Mouse (Mus musculus) yolk sac, embryonic 10.5 days (tissue): ENCODE measurements around the gene 4933402D24Rik.

Source experiments
- DNase-seq: peaks from one replicate; pipeline ENCODE4 v3.0.0-alpha.2; 2017; ENCODE audit warnings: low spot score

4933402D24Rik gene

DNA sequence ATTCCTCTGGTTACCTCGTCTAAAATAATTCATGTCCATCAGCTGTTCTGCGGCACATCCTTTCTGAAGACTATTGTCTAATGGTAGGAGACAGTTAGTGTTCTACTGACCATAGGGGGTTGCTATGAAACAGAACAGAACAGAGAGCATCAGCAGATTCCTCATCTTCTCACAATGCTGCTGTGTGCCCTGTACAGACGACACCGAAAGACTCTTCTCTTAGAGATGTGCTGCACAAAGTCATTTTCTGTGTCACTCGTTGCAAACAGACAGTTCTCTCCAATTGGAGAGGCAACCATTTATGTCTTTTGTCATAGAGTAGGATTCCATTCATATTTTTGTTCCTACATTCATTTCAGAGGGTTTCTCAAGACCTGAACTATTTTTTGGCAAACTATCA, at the start of gene 4933402D24Rik:
Gene 4933402D24Rik, minus strand, starts transcription at position 101 of the 400 bp plus-strand sequence.
- no peak for DNase-seq

GRCm38 (mm10) chr1:63808584-63808983, 39.5 kb upstream of the 4933402D24Rik start:
- no peak for DNase-seq

DNA sequence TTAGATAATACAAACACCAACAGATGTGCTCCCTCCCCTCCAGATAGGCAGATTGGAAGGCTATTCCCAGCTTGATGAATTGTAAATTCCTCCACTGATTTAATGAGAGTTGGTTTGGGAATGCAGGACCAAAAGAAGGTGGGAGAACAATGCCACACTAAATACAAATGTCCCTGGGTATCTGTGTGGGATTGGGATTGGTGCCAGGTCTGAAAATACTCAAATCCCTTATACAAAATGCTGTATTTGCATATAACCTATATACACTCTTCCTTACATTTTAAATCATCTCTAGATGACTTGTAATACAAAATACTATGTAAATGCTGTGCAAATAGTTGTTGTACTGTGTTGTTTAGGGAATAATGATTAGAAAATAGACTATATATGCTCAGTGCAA, 36.0 kb upstream of the 4933402D24Rik start:
- no peak for DNase-seq

GRCm38 (mm10) chr1:63794326-63794725, 25.3 kb upstream of the 4933402D24Rik start:
- DNase-seq: no peak

DNA sequence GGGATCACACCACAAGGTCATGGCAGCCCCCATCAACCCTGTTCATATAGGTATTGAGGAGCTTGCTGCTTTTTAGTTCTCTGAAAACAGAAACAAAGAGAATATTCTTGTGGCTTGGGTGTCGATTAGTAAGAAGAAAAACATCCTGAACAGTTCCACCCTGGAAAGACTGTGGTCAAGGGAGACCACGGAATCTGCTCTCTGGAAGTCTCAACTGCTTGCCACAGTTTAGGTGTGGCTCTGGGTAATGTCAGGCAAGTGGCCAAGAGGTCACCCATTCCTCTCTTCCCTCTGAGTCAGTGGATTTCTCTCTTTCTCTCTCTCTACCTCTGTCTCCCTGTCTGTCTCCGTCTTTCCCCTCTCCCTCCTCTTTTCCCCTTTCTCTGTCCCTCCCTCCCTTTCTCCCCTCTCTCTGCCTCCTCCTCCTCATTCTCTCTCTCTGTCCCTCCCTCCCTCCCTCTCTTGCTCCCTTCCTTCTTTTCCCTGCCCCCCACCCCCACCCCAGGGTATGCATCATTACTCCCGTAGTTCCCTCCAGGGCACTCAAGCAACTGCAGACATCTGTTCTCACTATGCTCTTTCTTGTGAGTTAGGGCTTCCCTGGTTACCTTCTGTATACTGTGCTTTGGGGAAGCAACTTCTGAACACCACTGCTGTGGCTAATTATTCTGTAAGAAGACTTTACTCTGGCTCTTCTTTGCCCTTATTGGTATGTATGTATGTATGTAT, 8.0 kb upstream of the 4933402D24Rik start:
- DNase-seq: no peak

- DNase-seq: no peak
These were observed 7.3 kb upstream of the 4933402D24Rik start for GRCm38 (mm10) chr1:63776396-63776795.

DNA sequence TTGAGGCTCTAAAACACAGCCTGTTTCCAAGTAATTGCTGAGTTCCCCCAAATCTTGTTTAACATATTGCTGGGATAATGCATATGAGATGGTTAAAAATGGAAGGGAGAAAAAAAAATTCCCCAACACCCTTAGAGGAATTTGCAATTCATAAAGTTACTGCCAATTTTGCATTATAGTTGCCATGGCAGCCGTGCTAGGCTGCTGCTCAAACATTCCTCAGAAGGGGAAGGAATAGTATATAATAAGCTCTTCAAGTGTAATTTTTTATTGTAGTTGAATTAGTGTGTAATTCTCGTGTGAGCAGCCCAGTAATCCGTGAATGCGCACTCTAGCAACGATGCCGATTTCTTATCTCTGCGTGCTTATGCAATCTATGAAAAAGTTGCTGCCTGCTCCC, 1.2 kb upstream of the 4933402D24Rik start:
- DNase-seq: no peak

- no peak for DNase-seq
These were observed 955 bp downstream of the 4933402D24Rik start for GRCm38 (mm10) chr1:63768112-63768511.

- no peak for DNase-seq
These were observed 4.7 kb downstream of the 4933402D24Rik start for GRCm38 (mm10) chr1:63764395-63764794.

GRCm38 (mm10) chr1:63763881-63764386, 5.1 kb downstream of the 4933402D24Rik start:
- no peak for DNase-seq

DNA sequence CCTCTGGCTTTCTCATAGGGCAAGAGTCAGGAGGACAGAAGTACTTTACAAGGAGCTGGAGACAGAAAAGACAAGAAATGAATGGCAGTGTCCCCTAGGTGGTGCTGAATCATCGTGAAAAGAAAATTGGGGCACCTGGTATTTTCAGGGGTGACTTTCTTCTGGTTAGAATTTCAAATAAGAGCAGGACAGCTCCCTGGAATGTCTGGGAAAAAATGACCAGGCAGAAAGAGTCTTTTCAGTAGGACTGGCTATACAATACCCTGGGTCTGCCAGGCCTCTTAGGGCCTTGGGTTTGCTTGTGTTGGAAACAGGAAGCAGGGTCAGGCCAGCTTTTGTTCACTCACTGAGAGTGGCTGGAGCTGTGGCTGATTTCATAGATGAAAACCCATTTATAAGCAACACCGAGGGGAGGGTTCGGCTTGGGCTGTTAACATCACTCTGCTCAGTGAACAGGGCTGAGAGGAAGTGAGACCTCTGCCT, 5.8 kb downstream of the 4933402D24Rik start:
- peak; percentile 10 for DNase-seq

- no peak for DNase-seq
These were observed 13.1 kb downstream of the 4933402D24Rik start for GRCm38 (mm10) chr1:63756005-63756404.

DNA sequence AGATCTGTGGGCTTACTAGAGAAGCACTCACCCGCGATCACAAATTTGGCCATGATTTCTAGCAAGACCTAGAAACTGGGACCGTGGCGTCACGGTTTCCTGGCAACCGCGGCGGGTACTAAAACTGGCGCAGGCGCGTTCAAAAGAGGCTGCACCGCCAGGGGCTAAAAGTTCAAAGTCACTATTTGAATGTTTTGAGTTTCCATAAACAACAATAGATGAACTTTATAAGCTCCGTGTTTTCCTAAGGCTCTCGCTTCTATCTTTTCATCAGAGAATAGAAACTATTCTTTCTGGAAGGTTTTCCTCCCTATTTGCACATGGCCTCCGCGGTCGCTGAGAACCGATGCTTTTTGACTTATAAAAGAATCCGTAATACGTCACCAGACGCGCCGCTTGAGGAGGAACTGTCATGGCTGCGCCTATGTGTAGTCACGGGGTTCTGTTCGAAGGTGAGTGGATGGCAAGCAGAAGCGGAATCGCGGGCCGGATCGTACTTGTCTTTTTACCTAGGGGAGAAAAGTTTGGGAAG, 38.8 kb downstream of the 4933402D24Rik start, which contains the start of the genes Mdh1b and Fastkd2:
Gene Mdh1b, minus strand, starts transcription at position 79 of the 532 bp plus-strand sequence.
Gene Fastkd2, plus strand, starts transcription at position 375 of the 532 bp plus-strand sequence.
- peak; percentile 92 for DNase-seq

GRCm38 (mm10) chr1:63729796-63730195, 39.3 kb downstream of the 4933402D24Rik start:
- DNase-seq: no peak

GRCm38 (mm10) chr1:63720161-63720560, 48.9 kb downstream of the 4933402D24Rik start:
- no peak for DNase-seq

GRCm38 (mm10) chr1:63708876-63709275, 60.2 kb downstream of the 4933402D24Rik start:
- no peak for DNase-seq

DNA sequence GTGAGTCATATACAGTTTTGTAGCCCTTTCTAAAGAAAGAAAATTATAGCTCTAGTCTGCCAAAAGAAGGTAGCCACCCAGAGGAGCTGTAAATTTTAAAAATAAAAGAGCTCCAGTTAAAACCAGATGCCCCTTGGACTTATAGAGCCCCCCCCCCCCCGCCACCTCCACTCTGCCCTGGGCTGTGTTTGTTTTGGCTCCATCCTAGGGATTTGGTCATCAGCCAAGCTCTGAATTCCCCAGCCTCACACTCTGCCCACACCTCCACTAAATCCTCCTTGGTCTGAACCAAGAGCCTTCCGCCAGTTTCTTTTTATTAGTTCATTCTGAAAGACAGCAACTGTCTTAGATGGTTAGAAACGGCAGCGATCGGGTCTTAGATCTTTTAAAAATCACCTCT, 63.3 kb downstream of the 4933402D24Rik start:
- peak; percentile 21 for DNase-seq
